Mouse (Mus musculus) embryonic facial prominence, embryonic 12.5 days (tissue): ENCODE measurements around the gene Catsper1. TPM values are rescaled to one million over a fixed set of nuclear protein-coding genes. Genes with fewer than 3 reads are reported as not detected.

ENCODE experiments used
- ATAC-seq: fragments of 200-750 bp; cut with Nextera tagmentation; 2 replicates; pipeline ENCODE4 v1.8.0; 2017; ENCODE audit not compliant: insufficient number of reproducible peaks, insufficient read depth, low FRiP score, low TSS enrichment
- H3K27ac ChIP-seq: fragments of 300-500 bp; sonication (generic); 2 replicates; pipeline ENCODE4 v1.5.1; 2016; ENCODE audit warnings: mild to moderate bottlenecking
- H3K27me3 ChIP-seq: fragments of 300-500 bp; sonication (generic); 2 replicates; pipeline ENCODE4 v1.6.1; 2016; ENCODE audit warnings: mild to moderate bottlenecking, moderate library complexity
- H3K36me3 ChIP-seq: fragments of 300-500 bp; sonication (generic); 2 replicates; pipeline ENCODE4 v1.6.1; 2016; ENCODE audit warnings: mild to moderate bottlenecking
- H3K4me1 ChIP-seq: fragments of 300-500 bp; sonication (generic); 2 replicates; pipeline ENCODE4 v1.6.1; 2016
- H3K4me2 ChIP-seq: fragments of 300-500 bp; sonication (generic); replicated peaks from 2 replicates; pipeline ENCODE4 v1.6.1; 2016; ENCODE audit warnings: mild to moderate bottlenecking, moderate library complexity
- H3K4me3 ChIP-seq: fragments of 300-500 bp; sonication (generic); 2 replicates; pipeline ENCODE4 v1.5.1; 2016; ENCODE audit warnings: mild to moderate bottlenecking
- H3K9ac ChIP-seq: fragments of 300-500 bp; sonication (generic); 2 replicates; pipeline ENCODE4 v1.6.1; 2016; ENCODE audit warnings: mild to moderate bottlenecking, moderate library complexity
- H3K9me3 ChIP-seq: fragments of 300-500 bp; sonication (generic); 2 replicates; pipeline ENCODE4 v1.6.1; 2016; ENCODE audit warnings: mild to moderate bottlenecking, moderate library complexity
- WGBS: fragments of 180-500 bp; shearing (Covaris S2); methylation state at CpG from one replicate; pipeline ENCODE4 v1.1.7; 2016; 5-methylcytosine and 5-hydroxymethylcytosine counted together
- polyA plus RNA-seq: library from polyadenylated mRNA; unstranded; fragments of >200 nt; fragmentation: Nextera tagmentation; extraction: Ambion mirVana; gene quantifications from 2 replicates; pipeline ENCODE4 v1.2.1, GENCODE M21; 2016

Catsper1 gene
- polyA plus RNA-seq = not detected in 2 replicates

DNA sequence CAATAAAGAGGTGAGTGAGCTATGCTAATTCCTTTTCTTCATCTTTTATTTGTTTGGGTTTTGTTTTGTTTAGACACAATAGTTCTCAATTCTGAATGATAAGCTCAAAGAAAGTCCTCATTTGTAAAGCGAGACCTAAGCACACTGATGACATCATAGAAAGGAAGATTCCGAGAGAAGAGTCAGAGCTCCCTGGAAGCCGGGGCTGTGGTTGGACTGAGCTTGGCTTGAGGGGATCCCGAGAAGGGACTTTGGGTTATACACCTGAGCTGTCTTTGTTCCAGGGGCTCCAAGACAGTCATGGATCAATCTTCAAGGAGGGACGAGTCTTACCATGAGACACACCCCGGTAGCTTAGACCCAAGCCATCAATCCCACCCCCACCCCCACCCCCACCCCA lies at the start of gene Catsper1:
Gene Catsper1, plus strand, starts transcription at position 301 of the 400 bp plus-strand sequence.
- no peak within 1 kb of the TSS for H3K27ac ChIP-seq
- no peaks in the 10 kb centered on the region for H3K4me1 ChIP-seq
- H3K4me2 ChIP-seq = no peak within 1 kb of the TSS
- H3K36me3 ChIP-seq = no peaks in the 10 kb centered on the region
- no peaks in the 10 kb centered on the region for H3K9me3 ChIP-seq
- 86% methylated on average over 6 of the region's 6 CpGs for WGBS
- ATAC-seq = no peak
- H3K4me3 ChIP-seq = no peak within 1 kb of the TSS
- H3K9ac ChIP-seq = no peak within 1 kb of the TSS
- no peaks in the 10 kb centered on the region for H3K27me3 ChIP-seq

DNA sequence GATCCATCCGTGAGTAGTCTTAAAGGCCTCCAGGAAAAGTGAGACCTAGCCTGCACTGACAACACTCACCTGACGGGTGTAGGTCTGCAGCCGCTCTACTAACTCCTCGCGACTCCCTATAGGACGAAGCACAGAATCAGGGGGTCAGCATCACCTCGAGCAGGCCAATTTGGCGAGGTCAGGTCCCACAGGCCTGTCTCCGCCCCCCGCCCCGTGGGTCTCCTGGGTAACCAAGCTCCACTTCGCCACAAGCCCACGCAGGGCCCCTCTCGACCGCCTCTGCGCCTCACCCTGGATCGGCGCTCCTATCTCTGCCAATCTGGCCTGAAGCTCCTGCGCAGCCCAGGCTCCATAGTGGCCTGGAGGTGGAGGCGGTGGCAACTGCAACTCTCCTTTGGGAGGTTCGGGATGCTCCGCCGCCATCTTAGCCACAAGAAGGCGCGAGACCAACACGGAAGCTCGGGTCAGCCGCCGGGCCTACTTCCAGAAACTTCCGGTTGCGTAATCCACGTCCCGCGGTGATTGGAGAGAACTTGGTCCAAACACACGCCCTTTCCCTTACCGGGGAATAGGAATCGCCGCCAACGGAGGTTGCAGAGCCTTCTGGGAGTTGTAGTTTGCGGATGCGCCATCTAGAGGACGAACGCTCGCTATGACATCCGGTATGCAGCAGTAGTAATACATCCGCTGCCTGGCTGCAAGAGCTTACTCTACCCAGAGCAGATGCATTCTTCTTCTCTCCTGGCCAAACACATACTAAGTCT lies 40.4 kb upstream of the Catsper1 start, which contains the start of gene Sf3b2:
Gene Sf3b2, minus strand, starts transcription at position 484 of the 764 bp plus-strand sequence.
- Histone ChIP-seq H3K9ac (peak within 1 kb of the TSS; percentile 80), H3K36me3 (peaks cover 34% of the 10 kb centered on the region), H3K27ac (peak within 1 kb of the TSS; percentile 89), H3K27me3 (no peaks in the 10 kb centered on the region), H3K4me3 (peak within 1 kb of the TSS; percentile 78), H3K4me2 (peak within 1 kb of the TSS; percentile 92), H3K9me3 (no peaks in the 10 kb centered on the region), H3K4me1 (peaks cover 32% of the 10 kb centered on the region)
- under 1% methylated on average over 46 of the region's 46 CpGs for WGBS
- peak; percentile 92 for ATAC-seq

DNA sequence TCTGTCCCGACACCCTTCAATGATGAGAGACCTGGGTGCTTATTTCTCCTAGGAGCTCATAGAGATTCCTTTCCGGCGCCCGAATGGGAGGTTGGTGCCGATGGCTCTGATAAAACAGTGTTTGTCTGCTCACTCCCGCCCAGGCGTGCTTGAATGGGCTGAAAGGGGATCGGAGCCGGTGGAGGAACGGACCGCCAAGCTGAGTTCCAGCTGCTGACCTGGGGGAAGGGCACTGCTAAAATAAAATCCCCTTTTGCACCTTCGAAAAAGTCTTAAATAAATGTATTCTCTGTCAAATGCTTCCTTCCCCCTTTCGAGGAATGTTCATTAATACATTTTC lies 39.8 kb upstream of the Catsper1 start:
- peaks cover 32% of the 10 kb centered on the region for H3K4me1 ChIP-seq
- peak overlapping the region; percentile 78 for H3K4me3 ChIP-seq
- H3K27ac ChIP-seq = peak overlapping the region; percentile 89
- peak; percentile 39; the same call in 1 of the 2 replicates for ATAC-seq
- H3K4me2 ChIP-seq = peak overlapping the region; percentile 67
- peak overlapping the region; percentile 80 for H3K9ac ChIP-seq
- H3K9me3 ChIP-seq = no peaks in the 10 kb centered on the region
- H3K36me3 ChIP-seq = peaks cover 28% of the 10 kb centered on the region
- no peaks in the 10 kb centered on the region for H3K27me3 ChIP-seq
- WGBS = 6% methylated on average over 13 of the region's 13 CpGs

DNA sequence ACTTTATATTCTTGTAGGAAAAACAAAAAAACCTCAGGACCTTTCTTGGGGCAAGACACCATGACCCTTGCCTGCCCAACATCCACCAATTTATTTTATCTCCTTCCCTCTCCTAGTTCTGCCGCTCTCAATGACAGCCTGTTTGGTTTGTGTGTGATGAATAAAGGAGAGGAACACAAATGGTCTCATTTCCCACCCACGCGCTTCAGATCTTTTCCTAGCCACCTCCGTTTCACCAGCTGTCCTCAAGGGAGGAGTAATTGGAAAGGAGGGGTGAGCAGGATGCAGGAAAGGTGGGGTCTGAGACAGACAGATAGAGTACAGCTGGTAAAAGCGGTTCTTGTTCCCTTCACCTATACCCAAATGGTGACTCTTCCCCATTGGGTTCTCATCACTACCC lies 38.9 kb upstream of the Catsper1 start:
- Histone ChIP-seq H3K9me3 (no peaks in the 10 kb centered on the region), H3K27me3 (no peaks in the 10 kb centered on the region), H3K4me1 (peaks cover 32% of the 10 kb centered on the region), H3K4me2 (no peak overlapping the region), H3K9ac (no peak overlapping the region), H3K36me3 (peaks cover 20% of the 10 kb centered on the region), H3K27ac (no peak overlapping the region), H3K4me3 (no peak overlapping the region)
- no peak for ATAC-seq
- WGBS = 81% methylated on average over 5 of the region's 5 CpGs

DNA sequence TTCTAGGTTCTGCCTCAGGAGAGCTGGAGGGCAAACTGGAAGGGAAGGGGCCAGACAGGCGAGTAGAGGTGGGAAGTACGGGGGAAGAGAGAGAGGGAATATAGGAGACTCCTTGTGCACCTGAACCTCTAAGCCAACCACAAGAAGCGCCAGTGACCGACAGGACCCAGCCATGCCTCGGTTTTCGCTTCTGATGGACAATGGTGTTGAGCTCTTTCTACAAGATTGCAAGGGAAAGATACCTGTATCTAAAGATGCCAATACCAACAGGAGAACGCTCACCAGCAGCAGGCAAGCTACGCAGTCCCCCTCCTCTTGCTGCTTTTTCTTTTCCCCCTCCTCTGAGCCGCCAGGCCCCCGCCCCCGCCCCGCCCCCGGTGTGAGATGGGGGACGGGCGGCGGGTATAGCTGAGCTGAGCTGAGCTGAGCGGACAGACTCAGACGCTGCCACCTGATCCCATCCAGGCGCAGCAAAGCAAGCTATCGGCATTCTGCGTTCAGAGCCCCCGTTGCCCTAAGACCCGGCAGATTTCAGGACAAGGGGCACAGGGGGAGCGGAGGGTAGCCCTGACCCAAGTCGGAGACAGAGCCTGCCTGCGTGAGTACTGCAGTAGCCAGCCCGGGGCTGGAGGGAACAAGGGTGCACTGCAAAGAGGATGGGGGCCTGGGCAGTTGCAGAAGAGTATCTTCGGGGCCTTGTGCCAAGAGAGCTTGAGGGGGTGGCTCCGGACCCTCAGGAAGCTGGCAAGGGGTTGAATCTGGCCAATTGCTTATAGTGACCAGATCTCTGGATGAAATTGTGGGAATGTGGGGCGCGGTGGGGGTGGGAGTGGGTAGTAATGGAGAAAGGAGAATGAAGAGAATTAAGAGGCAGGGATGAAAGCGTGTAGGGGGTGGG lies 37.4 kb upstream of the Catsper1 start, which contains the start of gene Gal3st3:
Gene Gal3st3, plus strand, starts transcription at position 429 of the 898 bp plus-strand sequence.
- peaks cover 7% of the 10 kb centered on the region for H3K36me3 ChIP-seq
- peak within 1 kb of the TSS; percentile 59 for H3K4me2 ChIP-seq
- ATAC-seq = peak; percentile 44; the same call in 1 of the 2 replicates
- peak within 1 kb of the TSS; percentile 69 for H3K9ac ChIP-seq
- WGBS = 5% methylated on average over 32 of the region's 32 CpGs
- no peaks in the 10 kb centered on the region for H3K9me3 ChIP-seq
- no peaks in the 10 kb centered on the region for H3K27me3 ChIP-seq
- H3K4me3 ChIP-seq = peak within 1 kb of the TSS; percentile 48
- peaks cover 32% of the 10 kb centered on the region for H3K4me1 ChIP-seq
- peak within 1 kb of the TSS; percentile 56 for H3K27ac ChIP-seq

DNA sequence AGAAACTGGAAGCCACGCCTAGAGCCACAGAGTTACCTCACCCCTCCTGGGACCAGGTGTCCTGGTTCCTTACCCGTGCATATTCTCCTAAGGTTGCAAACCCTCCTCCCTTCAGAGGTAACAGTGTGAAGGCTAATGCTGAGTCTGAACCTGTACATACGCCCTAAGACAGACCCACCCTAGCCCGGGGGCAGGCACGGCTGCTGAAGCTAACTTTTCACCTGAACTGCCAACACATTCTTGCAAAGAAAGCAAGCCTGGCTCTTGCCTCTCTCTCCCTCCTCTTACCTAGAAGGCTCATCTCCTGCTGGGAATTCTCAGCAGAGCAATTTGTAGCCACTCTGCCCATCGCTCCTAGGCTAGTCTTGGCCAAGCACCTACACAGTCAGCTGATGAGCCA lies 35.0 kb upstream of the Catsper1 start:
- WGBS = 73% methylated on average over 6 of the region's 6 CpGs

DNA sequence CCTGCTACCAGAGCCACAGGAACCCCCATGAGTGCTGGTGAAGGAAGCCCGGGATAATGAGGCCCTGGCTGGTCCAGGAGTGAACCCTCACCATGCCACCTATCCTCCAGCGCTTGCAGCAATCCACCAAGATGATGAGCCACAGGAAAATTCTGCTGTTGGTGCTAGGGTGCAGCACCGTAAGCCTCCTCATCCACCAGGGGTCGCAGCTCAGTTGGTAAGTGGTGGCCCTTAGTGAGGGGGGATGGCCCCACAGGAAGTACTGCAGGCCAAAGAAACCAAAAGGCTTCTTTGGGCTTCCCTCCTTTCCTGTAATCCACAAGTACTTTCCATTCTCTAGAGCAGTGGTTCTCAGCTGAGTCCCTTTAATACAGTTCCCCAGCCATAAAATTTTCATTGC lies 33.1 kb upstream of the Catsper1 start:
- H3K9me3 ChIP-seq = no peaks in the 10 kb centered on the region
- peaks cover 14% of the 10 kb centered on the region for H3K36me3 ChIP-seq
- peaks cover 11% of the 10 kb centered on the region for H3K27me3 ChIP-seq
- H3K4me1 ChIP-seq = peaks cover 15% of the 10 kb centered on the region
- 18% methylated on average over 4 of the region's 4 CpGs for WGBS
- no peak for ATAC-seq
- H3K4me2 ChIP-seq = no peak overlapping the region
- H3K4me3 ChIP-seq = no peak overlapping the region
- H3K27ac ChIP-seq = no peak overlapping the region
- H3K9ac ChIP-seq = no peak overlapping the region

More for the DNA sequence above, 35.0 kb upstream of the Catsper1 start:
- H3K4me2 ChIP-seq = no peak overlapping the region
- H3K4me3 ChIP-seq = no peak overlapping the region
- no peaks in the 10 kb centered on the region for H3K36me3 ChIP-seq
- no peak overlapping the region for H3K27ac ChIP-seq
- no peak for ATAC-seq
- H3K27me3 ChIP-seq = no peaks in the 10 kb centered on the region
- H3K9me3 ChIP-seq = no peaks in the 10 kb centered on the region
- peaks cover 22% of the 10 kb centered on the region for H3K4me1 ChIP-seq
- H3K9ac ChIP-seq = no peak overlapping the region

DNA sequence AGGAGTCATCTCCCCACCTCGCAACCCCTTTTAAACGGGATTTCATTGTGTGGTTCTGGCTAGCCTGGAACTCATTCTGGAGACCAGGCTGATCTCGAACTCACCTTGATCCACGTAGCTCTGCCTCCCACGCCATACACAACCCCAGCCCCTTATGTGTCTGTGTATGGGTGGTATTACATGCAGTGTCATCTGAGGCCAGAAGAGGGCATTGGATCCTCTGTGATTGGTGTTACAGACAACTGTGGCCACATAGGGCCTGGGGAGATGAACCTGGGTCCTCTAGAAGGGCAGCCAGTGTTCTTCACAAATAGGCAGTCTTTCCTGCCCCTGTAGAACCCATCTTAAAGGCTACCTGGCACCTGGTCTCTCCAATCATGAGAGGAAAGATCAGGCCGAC lies 29.3 kb upstream of the Catsper1 start:
- Histone ChIP-seq H3K27ac (no peak overlapping the region), H3K9me3 (no peaks in the 10 kb centered on the region), H3K4me2 (no peak overlapping the region), H3K27me3 (peaks cover 19% of the 10 kb centered on the region), H3K4me3 (no peak overlapping the region), H3K4me1 (no peaks in the 10 kb centered on the region), H3K9ac (no peak overlapping the region), H3K36me3 (peaks cover 16% of the 10 kb centered on the region)
- no peak for ATAC-seq
- WGBS = 84% methylated on average over 6 of the region's 6 CpGs

DNA sequence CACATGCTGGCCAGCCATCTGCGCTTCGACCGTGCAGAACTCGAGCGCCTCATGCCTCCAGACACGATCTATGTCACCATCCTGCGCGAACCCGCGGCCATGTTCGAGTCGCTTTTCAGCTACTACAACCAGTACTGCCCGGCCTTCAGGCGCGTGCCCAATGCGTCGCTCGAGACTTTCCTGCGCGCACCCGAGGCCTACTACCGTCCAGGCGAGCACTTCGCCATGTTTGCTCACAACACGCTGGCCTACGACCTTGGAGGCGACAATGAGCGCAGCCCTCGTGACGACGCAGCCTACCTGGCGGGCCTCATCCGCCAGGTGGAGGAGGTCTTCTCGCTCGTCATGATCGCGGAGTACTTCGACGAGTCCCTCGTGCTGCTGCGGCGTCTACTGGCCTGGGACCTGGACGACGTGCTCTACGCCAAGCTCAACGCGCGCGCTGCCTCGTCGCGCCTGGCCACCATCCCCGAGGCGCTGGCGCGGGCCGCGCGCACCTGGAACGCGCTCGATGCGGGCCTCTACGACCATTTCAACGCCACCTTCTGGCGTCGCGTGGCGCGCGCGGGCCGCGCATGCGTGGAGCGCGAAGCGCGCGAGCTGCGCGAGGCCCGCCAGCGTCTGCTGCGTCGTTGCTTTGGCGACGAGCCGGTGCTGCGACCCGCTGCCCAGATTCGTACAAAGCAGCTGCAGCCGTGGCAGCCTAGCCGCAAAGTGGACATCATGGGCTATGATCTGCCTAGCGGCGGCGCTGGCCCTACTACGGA lies 28.4 kb upstream of the Catsper1 start:
- no peaks in the 10 kb centered on the region for H3K9me3 ChIP-seq
- H3K27ac ChIP-seq = no peak overlapping the region
- peak overlapping the region; percentile 17 for H3K4me3 ChIP-seq
- H3K36me3 ChIP-seq = peaks cover 16% of the 10 kb centered on the region
- H3K4me1 ChIP-seq = no peaks in the 10 kb centered on the region
- 0 out of 2 replicates have a peak, but pooled peaks have one; percentile 22 for ATAC-seq
- no peak overlapping the region for H3K9ac ChIP-seq
- peak overlapping the region; percentile 44 for H3K4me2 ChIP-seq
- WGBS = 41% methylated on average over 98 of the region's 98 CpGs
- H3K27me3 ChIP-seq = peaks cover 19% of the 10 kb centered on the region

DNA sequence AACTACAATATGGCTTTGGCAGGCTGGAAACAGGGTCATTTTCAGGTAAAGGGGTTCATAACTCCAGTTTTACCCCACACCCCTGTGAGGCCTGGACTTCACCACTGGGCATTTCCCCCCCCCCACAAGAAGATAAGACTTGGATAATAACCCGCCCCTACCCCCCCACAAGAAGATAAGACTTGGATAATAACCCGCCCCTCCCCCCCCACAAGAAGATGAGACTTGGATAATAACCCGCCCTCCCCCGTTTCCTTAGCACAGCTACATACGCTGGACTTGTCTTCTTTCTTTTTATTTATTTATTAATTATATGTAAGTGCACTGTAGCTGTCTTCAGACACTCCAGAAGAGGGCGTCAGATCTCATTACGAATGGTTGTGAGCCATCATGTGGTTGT lies 26.5 kb upstream of the Catsper1 start:
- ATAC-seq = no peak

DNA sequence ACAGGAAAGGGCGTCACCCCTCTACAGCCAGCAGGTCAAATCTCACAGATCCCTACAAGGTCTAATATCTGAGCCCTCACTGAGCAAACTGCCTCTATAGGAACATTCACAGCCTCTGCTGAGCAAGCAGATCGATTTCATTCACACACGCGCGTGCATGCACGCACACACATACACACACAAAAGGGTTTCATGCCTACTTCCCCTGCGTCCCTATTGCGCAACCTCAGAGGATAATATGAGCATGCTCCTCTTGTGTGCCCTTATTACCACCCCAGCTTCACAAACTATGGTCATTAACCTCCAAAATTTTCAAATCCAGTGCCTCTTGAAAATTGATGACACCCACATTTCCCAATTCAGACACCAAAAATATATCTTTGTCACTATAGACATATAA lies 22.4 kb upstream of the Catsper1 start:
- 86% methylated on average over 8 of the region's 8 CpGs for WGBS
- Histone ChIP-seq H3K4me3 (no peak overlapping the region), H3K4me1 (no peaks in the 10 kb centered on the region), H3K9me3 (peaks cover 7% of the 10 kb centered on the region; the same call in 1 of the 2 replicates), H3K4me2 (no peak overlapping the region), H3K27ac (no peak overlapping the region), H3K9ac (no peak overlapping the region), H3K36me3 (no peaks in the 10 kb centered on the region), H3K27me3 (0 out of 2 replicates have a peak, but pooled peaks cover 3% of the 10 kb centered on the region)
- ATAC-seq = no peak

More for the DNA sequence above, 26.5 kb upstream of the Catsper1 start:
- Histone ChIP-seq H3K9ac (no peak overlapping the region), H3K27ac (no peak overlapping the region), H3K36me3 (peaks cover 16% of the 10 kb centered on the region), H3K4me2 (no peak overlapping the region), H3K4me1 (no peaks in the 10 kb centered on the region), H3K4me3 (no peak overlapping the region), H3K27me3 (peaks cover 19% of the 10 kb centered on the region), H3K9me3 (no peaks in the 10 kb centered on the region)
- 79% methylated on average over 7 of the region's 7 CpGs for WGBS
